Mouse (Mus musculus) liver, embryonic 14.5 days (tissue): ENCODE results near the gene Gstk1. TPM values are rescaled to one million over a fixed set of nuclear protein-coding genes. Genes with fewer than 3 reads are reported as not detected.

ENCODE experiments used
- ATAC-seq: fragments of 200-750 bp; cut with Nextera tagmentation; 2 replicates; pipeline ENCODE4 v1.8.0; 2017; ENCODE audit warnings: moderate number of reproducible peaks, mild to moderate bottlenecking, moderate library complexity; ENCODE audit not compliant: insufficient read depth
- DNase-seq, 3 experiments: peaks; one replicate each; pipeline ENCODE4 v3.0.0-alpha.2; 2012 to 2013; ENCODE audit warnings: low read depth in 3 of 3, low spot score in 3 of 3
- H3K27ac ChIP-seq: fragments of 300-500 bp; sonication (generic); 2 replicates; pipeline ENCODE4 v1.5.1; 2014; ENCODE audit warnings: moderate library complexity, mild to moderate bottlenecking, control low read depth, inconsistent platforms
- H3K27me3 ChIP-seq: fragments of 300-500 bp; sonication (generic); 2 replicates; pipeline ENCODE4 v1.6.1; 2014; ENCODE audit warnings: mild to moderate bottlenecking, low read length, moderate library complexity; ENCODE audit not compliant: control insufficient read depth, insufficient read depth
- H3K36me3 ChIP-seq: fragments of 300-500 bp; sonication (generic); replicated peaks from 2 replicates; pipeline ENCODE4 v1.6.1; 2014; ENCODE audit warnings: low read depth; ENCODE audit not compliant: control insufficient read depth, insufficient read depth
- H3K4me1 ChIP-seq, 2 experiments: fragments of 200-500 bp in 1 of 2; fragments of 300-500 bp in 1 of 2; sonication (generic) in 1 of 2; replicated peaks; 2 replicates each; pipeline ENCODE4 v1.6.1; 2012 to 2014; ENCODE audit warnings: antibody characterized with exemption in 1 of 2, inconsistent platforms in 1 of 2, low read length in 1 of 2; ENCODE audit not compliant: control insufficient read depth in 2 of 2, insufficient read depth in 2 of 2
- H3K4me2 ChIP-seq: fragments of 300-500 bp; sonication (generic); 2 replicates; pipeline ENCODE4 v1.6.1; 2014; ENCODE audit warnings: low read depth, mild to moderate bottlenecking, control low read depth, moderate library complexity
- H3K4me3 ChIP-seq, 2 experiments: fragments of 200-500 bp in 1 of 2; fragments of 300-500 bp in 1 of 2; sonication (generic) in 1 of 2; 2 replicates each; pipeline ENCODE4 v1.5.1; 2012 to 2014; ENCODE audit warnings: low read depth in 2 of 2, low read length in 2 of 2, mild to moderate bottlenecking in 2 of 2, control low read depth in 1 of 2, inconsistent platforms in 1 of 2, moderate library complexity in 1 of 2; ENCODE audit not compliant: insufficient read depth in 1 of 2
- H3K9ac ChIP-seq: fragments of 300-500 bp; sonication (generic); replicated peaks from 2 replicates; pipeline ENCODE4 v1.6.1; 2014; ENCODE audit warnings: mild to moderate bottlenecking, control low read depth, moderate library complexity
- H3K9me3 ChIP-seq: fragments of 300-500 bp; sonication (generic); 2 replicates; pipeline ENCODE4 v1.6.1; 2016; ENCODE audit warnings: low read length, mixed read lengths; ENCODE audit not compliant: control insufficient read depth
- CTCF ChIP-seq: IDR thresholded peaks from 2 replicates; pipeline ENCODE4 v1.5.1; 2016; ENCODE audit warnings: antibody characterized with exemption, low read depth, control low read depth
- EP300 ChIP-seq: IDR thresholded peaks from 2 replicates; pipeline ENCODE4 v1.6.1; 2016; ENCODE audit warnings: antibody characterized with exemption, low read depth
- WGBS: fragments of 180-500 bp; shearing (Covaris S2); extraction: QIAGEN DNeasy Blood & Tissue Kit; methylation state at CpG from one replicate; pipeline ENCODE4 v1.1.7; 2014; ENCODE audit not compliant: insufficient replicate concordance; 5-methylcytosine and 5-hydroxymethylcytosine counted together
- polyA plus RNA-seq, 2 experiments: library from polyadenylated mRNA; depleted of rRNA in 1 of 2; stranded (reverse) in 1 of 2; unstranded in 1 of 2; fragments of >200 nt; fragmentation: Nextera tagmentation in 1 of 2; extraction: Ambion mirVana in 1 of 2; gene quantifications; 2 replicates each; pipeline versions ENCODE4 v1.2.1 to v1.2.3; 2012 to 2014

Gstk1 gene
- polyA plus RNA-seq (2012; rRNA removed) = 4.0 and 4.7 TPM in 2 replicates
- polyA plus RNA-seq (2014; fragmentation: Nextera tagmentation; extraction: Ambion mirVana) = 5.6 and 6.3 TPM in 2 replicates

DNA sequence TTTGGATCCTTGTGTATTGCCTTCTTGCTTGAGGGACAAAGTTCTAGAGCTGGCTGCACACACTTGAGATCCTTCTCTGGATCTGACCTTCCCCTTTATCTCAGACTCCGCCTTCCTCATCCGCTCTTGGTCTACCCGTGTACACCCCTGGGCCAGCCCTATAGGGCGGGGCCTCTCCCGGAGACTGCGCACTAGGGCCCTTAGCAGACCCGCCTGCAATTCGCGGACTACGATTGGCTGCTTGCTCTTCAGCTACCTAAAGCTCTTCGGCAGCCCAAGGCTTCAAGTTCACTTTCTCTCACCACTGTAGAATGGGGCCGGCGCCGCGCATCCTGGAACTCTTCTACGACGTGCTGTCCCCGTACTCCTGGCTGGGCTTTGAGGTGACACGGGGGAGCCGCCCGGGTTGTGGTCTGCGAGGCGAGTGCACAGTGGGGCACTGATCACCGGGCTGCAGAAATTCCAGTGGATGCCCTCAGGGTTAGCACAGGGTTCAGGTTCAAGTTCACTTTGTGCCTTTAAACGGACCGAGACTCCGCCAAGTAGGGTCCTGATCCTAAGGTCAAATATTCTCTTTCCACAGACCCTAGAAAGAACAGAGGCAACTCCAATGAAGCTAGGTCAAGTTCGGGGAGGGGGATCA lies at the start of gene Gstk1:
Gene Gstk1 (plus strand): TSS at position 225 of the 643 bp plus-strand sequence.
- Histone ChIP-seq H3K4me2 (peak within 1 kb of the TSS; percentile 87), H3K36me3 (no peaks in the 10 kb centered on the region), H3K4me3 (peak within 1 kb of the TSS; percentile 40 to 56), H3K27me3 (no peaks in the 10 kb centered on the region), H3K27ac (no peak within 1 kb of the TSS), H3K9ac (peak within 1 kb of the TSS; percentile 53), H3K9me3 (no peaks in the 10 kb centered on the region), H3K4me1 (peaks cover 12 to 16% of the 10 kb centered on the region in 2 experiments)
- peak; percentile 100 for ATAC-seq
- TF ChIP-seq EP300 (no peak), CTCF (no peak)
- DNase-seq = peak; percentile 79 to 80 (median 79)
- WGBS = 2% methylated on average over 28 of the region's 28 CpGs

DNA sequence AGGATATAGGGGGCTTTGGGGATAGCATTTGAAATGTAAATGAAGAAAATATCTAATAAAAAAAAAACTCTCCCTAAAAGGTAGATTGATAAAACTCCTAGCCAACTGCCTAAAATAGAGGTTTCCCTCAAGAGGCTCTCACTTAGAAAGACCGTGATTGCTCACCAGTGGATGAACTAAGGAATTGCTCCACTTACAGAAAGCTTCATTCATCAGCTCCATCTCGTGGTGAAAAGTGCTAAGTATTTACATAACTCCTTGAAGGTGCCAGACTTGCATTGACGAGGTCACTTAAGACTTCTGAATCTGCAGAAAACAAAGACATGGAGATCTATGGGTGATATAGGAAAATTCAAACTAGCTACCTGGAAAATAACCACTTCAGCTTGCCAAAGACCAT lies 48.0 kb upstream of the Gstk1 start:
- H3K4me1 ChIP-seq = no peaks in the 10 kb centered on the region
- no peak for DNase-seq
- TF ChIP-seq EP300 = no peak
- no peak for TF ChIP-seq CTCF
- no peak for ATAC-seq
- H3K4me3 ChIP-seq = no peak overlapping the region
- H3K27me3 ChIP-seq = no peaks in the 10 kb centered on the region
- H3K9ac ChIP-seq = no peak overlapping the region
- H3K9me3 ChIP-seq = no peaks in the 10 kb centered on the region
- no peak overlapping the region for H3K27ac ChIP-seq
- H3K36me3 ChIP-seq = no peaks in the 10 kb centered on the region
- 28% methylated on average over 3 of the region's 3 CpGs for WGBS
- H3K4me2 ChIP-seq = no peak overlapping the region

DNA sequence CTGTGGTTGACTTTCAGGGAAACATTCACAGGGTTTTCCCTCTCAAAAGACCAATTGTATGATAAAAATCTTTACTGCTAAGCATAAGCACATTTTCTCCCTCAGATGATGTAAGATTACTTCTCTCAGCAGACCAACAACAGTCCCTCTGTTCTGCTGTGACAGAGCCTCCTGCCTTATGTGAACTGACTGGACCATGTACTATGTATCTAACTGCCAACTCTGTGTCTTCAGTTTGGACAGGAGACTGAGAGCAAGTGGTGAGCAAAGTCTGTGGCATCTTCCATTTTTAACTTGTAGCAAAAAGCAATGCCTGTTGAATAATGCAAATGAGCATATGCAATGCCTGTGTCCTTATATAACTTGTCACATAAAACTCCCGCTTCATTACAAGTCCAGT lies 46.2 kb upstream of the Gstk1 start:
- no peaks in the 10 kb centered on the region for H3K36me3 ChIP-seq
- no peaks in the 10 kb centered on the region for H3K9me3 ChIP-seq
- no peak overlapping the region for H3K4me3 ChIP-seq
- H3K27me3 ChIP-seq = no peaks in the 10 kb centered on the region
- no peak for TF ChIP-seq EP300
- TF ChIP-seq CTCF = no peak
- no peak overlapping the region for H3K9ac ChIP-seq
- no peak for DNase-seq
- H3K4me2 ChIP-seq = no peak overlapping the region
- WGBS = 48% methylated on average over 1 of the region's 1 CpGs
- no peak for ATAC-seq
- no peaks in the 10 kb centered on the region for H3K4me1 ChIP-seq
- H3K27ac ChIP-seq = no peak overlapping the region

DNA sequence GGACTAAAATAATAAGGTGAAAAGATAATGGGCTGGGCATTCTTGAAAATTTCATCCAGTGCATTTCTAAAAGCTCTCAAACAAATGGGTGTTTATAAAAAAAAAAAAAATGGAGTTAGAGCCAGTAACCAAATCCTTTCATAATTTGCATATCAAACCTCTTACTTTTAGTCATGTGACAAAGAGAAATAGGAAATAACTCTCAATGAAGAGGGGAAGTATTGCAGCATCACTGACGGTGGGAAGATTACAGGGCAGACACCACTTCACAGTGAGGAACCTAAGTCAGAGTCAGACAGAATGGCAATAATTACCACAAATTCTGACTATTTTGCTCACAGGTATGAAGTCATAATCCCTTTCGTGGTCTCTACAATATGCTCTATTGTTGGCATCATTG lies 30.7 kb upstream of the Gstk1 start, which contains the start of gene Tas2r144:
Gene Tas2r144 (plus strand): TSS at position 301 of the 400 bp plus-strand sequence.
- 53% methylated on average over 2 of the region's 2 CpGs for WGBS
- Histone ChIP-seq H3K4me1 (no peaks in the 10 kb centered on the region), H3K27me3 (no peaks in the 10 kb centered on the region), H3K4me2 (no peak within 1 kb of the TSS), H3K9me3 (no peaks in the 10 kb centered on the region), H3K9ac (no peak within 1 kb of the TSS), H3K4me3 (no peak within 1 kb of the TSS), H3K36me3 (no peaks in the 10 kb centered on the region), H3K27ac (no peak within 1 kb of the TSS)
- ATAC-seq = no peak
- no peak for DNase-seq
- no peak for TF ChIP-seq CTCF
- no peak for TF ChIP-seq EP300

DNA sequence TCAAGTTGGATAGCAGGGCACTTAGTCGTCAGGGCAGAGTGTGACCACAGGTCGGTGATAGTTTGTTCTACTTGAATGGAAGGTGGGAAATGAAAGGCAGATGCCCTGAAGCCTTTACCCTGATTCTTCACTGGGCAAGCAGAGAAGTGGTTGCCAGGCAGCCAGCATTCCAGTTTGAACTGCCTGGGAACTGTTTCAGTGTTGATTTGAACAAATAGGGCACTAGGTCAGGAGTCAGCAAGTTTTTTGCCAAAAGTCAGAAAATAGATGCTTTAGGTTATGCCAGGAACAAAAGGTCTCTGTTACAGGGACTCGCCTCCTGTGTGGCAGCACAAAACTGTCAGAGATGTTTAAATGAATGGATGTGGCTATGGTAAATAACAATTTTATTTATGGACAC lies 23.4 kb upstream of the Gstk1 start:
- TF ChIP-seq EP300 (no peak), CTCF (no peak)
- DNase-seq (no peak), ATAC-seq (no peak)

More for the DNA sequence above, 23.4 kb upstream of the Gstk1 start:
- H3K9ac ChIP-seq = no peak overlapping the region
- no peak overlapping the region for H3K27ac ChIP-seq
- WGBS = 44% methylated on average over 3 of the region's 3 CpGs
- H3K4me3 ChIP-seq = no peak overlapping the region
- H3K27me3 ChIP-seq = no peaks in the 10 kb centered on the region
- no peaks in the 10 kb centered on the region for H3K36me3 ChIP-seq
- H3K4me2 ChIP-seq = no peak overlapping the region
- H3K9me3 ChIP-seq = no peaks in the 10 kb centered on the region
- no peaks in the 10 kb centered on the region for H3K4me1 ChIP-seq
